8 mouse cellular contexts compared by ENCODE assay signal in the genomic region with DNA sequence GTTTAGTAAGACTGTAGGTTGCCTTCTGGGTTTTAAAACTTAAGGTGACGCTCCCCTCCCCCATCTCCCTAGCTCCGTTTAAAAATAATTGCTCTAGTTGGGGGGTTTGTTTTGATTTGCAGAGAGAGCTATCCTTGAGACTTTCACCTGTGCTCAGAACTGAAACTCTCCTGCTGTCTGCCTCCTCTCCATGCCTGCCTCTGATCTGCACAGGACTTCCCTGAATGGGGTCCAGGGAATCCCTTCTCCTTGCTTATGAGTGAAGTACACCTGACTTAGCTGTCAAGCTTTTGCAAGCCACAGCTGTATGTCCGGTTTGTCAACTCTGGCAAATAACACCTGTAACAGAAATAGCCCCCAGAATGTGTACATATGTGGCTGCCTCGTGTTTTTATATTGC. TPM values are rescaled to one million over a fixed set of nuclear protein-coding genes. Genes with fewer than 3 reads are reported as not detected.
A peak's percentile ranks its signal among the peaks of the same experiment; 100 is the strongest.
DNase-seq lines count a peak whose midpoint lies in the region; ATAC-seq and TF ChIP-seq lines count a peak whose summit lies in the region.

No protein-coding gene starts in this region.

- peak overlapping the region; percentile 80 for H3K4me2 ChIP-seq in heart, embryonic 14.5 days (ENCODE audit: low read length)
- peak overlapping the region; percentile 95 for H3K4me2 ChIP-seq in hindbrain, postnatal 0 days (ENCODE audit: low read depth, low read length)
- H3K4me2 ChIP-seq in liver, embryonic 16.5 days (ENCODE audit: low read depth, low read length) = peak overlapping the region; percentile 86

- H3K27me3 ChIP-seq in heart, embryonic 14.5 days (ENCODE audit: control insufficient read depth, insufficient read depth, low read length) = no peaks in the 10 kb centered on the region
- H3K27me3 ChIP-seq in embryonic facial prominence, embryonic 10.5 days (replicated peaks; ENCODE audit: low read depth, poor library complexity, severe bottlenecking) = 0 out of 2 replicates have a peak, but pooled peaks cover 4% of the 10 kb centered on the region
- H3K27me3 ChIP-seq in hindbrain, postnatal 0 days (ENCODE audit: insufficient read depth, low read length) = no peaks in the 10 kb centered on the region
- no peaks in the 10 kb centered on the region for H3K27me3 ChIP-seq in liver, embryonic 16.5 days (ENCODE audit: control insufficient read depth, insufficient read depth, low read depth, low read length)

- no peak overlapping the region for H3K27ac ChIP-seq in heart, embryonic 14.5 days (replicated peaks in 1 of 2; ENCODE audit: control insufficient read depth in 1 of 2, insufficient read depth in 1 of 2, low read depth in 2 of 2, low read length in 2 of 2)
- no peak overlapping the region for H3K27ac ChIP-seq in embryonic facial prominence, embryonic 10.5 days (replicated peaks)
- H3K27ac ChIP-seq in hindbrain, postnatal 0 days = peak overlapping the region; percentile 79; the same call in 1 of the 2 replicates
- H3K27ac ChIP-seq in liver, embryonic 16.5 days (ENCODE audit: low read length) = peak overlapping the region; percentile 81
- no peak overlapping the region for H3K27ac ChIP-seq in olfactory bulb, adult 2 months (ENCODE audit: insufficient read depth, low read depth, low read length)

- peak overlapping the region; percentile 65 to 81 for H3K4me3 ChIP-seq in heart, embryonic 14.5 days (ENCODE audit: control insufficient read depth in 1 of 2, insufficient read depth in 1 of 2, low read depth in 1 of 2, low read length in 2 of 2)
- H3K4me3 ChIP-seq in embryonic facial prominence, embryonic 10.5 days = peak overlapping the region; percentile 70
- H3K4me3 ChIP-seq in hindbrain, postnatal 0 days (ENCODE audit: low read length) = peak overlapping the region; percentile 59
- H3K4me3 ChIP-seq in liver, embryonic 16.5 days (ENCODE audit: low read depth, low read length) = peak overlapping the region; percentile 79
- 0 out of 2 replicates have a peak overlapping the region, but pooled peaks have one; percentile 15 for H3K4me3 ChIP-seq in olfactory bulb, adult 2 months (ENCODE audit: insufficient read depth, low read depth, low read length)

- peaks cover 4 to 9% of the 10 kb centered on the region in 2 experiments; a peak in 3 of 4 replicates for H3K4me1 ChIP-seq in heart, embryonic 14.5 days (ENCODE audit: control insufficient read depth in 2 of 2, insufficient read depth in 2 of 2, low read length in 2 of 2)
- peaks cover 21% of the 10 kb centered on the region for H3K4me1 ChIP-seq in embryonic facial prominence, embryonic 10.5 days
- peaks cover 10% of the 10 kb centered on the region; the same call in 1 of the 2 replicates for H3K4me1 ChIP-seq in hindbrain, postnatal 0 days (ENCODE audit: insufficient read depth, low read length)
- H3K4me1 ChIP-seq in liver, embryonic 16.5 days (ENCODE audit: control insufficient read depth, low read depth, low read length) = peaks cover 16% of the 10 kb centered on the region
- H3K4me1 ChIP-seq in olfactory bulb, adult 2 months (ENCODE audit: control insufficient read depth, insufficient read depth, low read length) = peaks cover 9% of the 10 kb centered on the region

- H3K36me3 ChIP-seq in heart, embryonic 14.5 days (ENCODE audit: control insufficient read depth, insufficient read depth, low read length) = no peaks in the 10 kb centered on the region
- peaks cover 4% of the 10 kb centered on the region; the same call in 1 of the 2 replicates for H3K36me3 ChIP-seq in embryonic facial prominence, embryonic 10.5 days (replicated peaks)
- H3K36me3 ChIP-seq in hindbrain, postnatal 0 days (ENCODE audit: insufficient read depth, low read length) = no peaks in the 10 kb centered on the region
- H3K36me3 ChIP-seq in liver, embryonic 16.5 days (ENCODE audit: control insufficient read depth, insufficient read depth) = no peaks in the 10 kb centered on the region

- 23% methylated on average over 4 of the region's 4 CpGs for WGBS in heart, embryonic 14.5 days
- 32% methylated on average over 4 of the region's 4 CpGs for WGBS in embryonic facial prominence, embryonic 10.5 days
- 44% methylated on average over 4 of the region's 4 CpGs for WGBS in hindbrain, postnatal 0 days
- 26% methylated on average over 4 of the region's 4 CpGs for WGBS in liver, embryonic 16.5 days (ENCODE audit: insufficient replicate concordance)
- 29% methylated on average over 4 of the region's 4 CpGs for WGBS in olfactory bulb, adult 2 months

- no peak for DNase-seq in heart, adult 9 months (ENCODE audit: low spot score in 2 of 2)
- peak; percentile 8 for DNase-seq in embryonic facial prominence, embryonic 10.5 days (ENCODE audit: low spot score)
- no peak for DNase-seq in hindbrain, postnatal 0 days (ENCODE audit: low spot score)
- no peak for DNase-seq in right cerebral cortex, postnatal 14 days
- no peak for DNase-seq in gastrocnemius, postnatal 4 days (ENCODE audit: low spot score in 2 of 2)

- H3K9ac ChIP-seq in heart, embryonic 14.5 days (ENCODE audit: low read length) = peak overlapping the region; percentile 85
- H3K9ac ChIP-seq in hindbrain, postnatal 0 days (replicated peaks; ENCODE audit: low read length) = 0 out of 2 replicates have a peak overlapping the region, but pooled peaks have one; percentile 75
- peak overlapping the region; percentile 92 for H3K9ac ChIP-seq in liver, embryonic 16.5 days (ENCODE audit: low read depth, low read length)

- ATAC-seq in heart, embryonic 14.5 days (ENCODE audit: insufficient number of reproducible peaks, insufficient read depth, low FRiP score, low read depth) = no peak
- ATAC-seq in hindbrain, postnatal 0 days = no peak
- no peak for ATAC-seq in liver, embryonic 16.5 days (ENCODE audit: low read depth)

- H3K9me3 ChIP-seq in heart, embryonic 14.5 days (ENCODE audit: control insufficient read depth, low read length) = no peaks in the 10 kb centered on the region
- peaks cover 6% of the 10 kb centered on the region; the same call in 1 of the 2 replicates for H3K9me3 ChIP-seq in embryonic facial prominence, embryonic 10.5 days
- no peaks in the 10 kb centered on the region; the same call in 1 of the 2 replicates for H3K9me3 ChIP-seq in hindbrain, postnatal 0 days (ENCODE audit: low read length)
- no peaks in the 10 kb centered on the region for H3K9me3 ChIP-seq in liver, embryonic 16.5 days (replicated peaks; ENCODE audit: control insufficient read depth, low read length)

- no peak for TF ChIP-seq POLR2A in olfactory bulb, adult 2 months (IDR thresholded peaks at IDR 0.05; ENCODE audit: insufficient read depth, low read depth, low read length)

- no peak for TF ChIP-seq CTCF in hindbrain, postnatal 0 days (IDR thresholded peaks at IDR 0.05; ENCODE audit: low read depth)
- no peak for TF ChIP-seq CTCF in olfactory bulb, adult 2 months (IDR thresholded peaks at IDR 0.05; ENCODE audit: insufficient read depth, low read depth, low read length)

RNA-seq across cellular contexts. Expression of gene Smpdl3a, which starts 1.4 kb away (rescaled TPM):
- polyA plus RNA-seq in heart, embryonic 14.5 days (2014; fragmentation: Nextera tagmentation; extraction: Ambion mirVana) = 42.2 and 43.7 TPM in 2 replicates
- 5.3 and 5.5 TPM in 2 replicates for polyA plus RNA-seq in embryonic facial prominence, embryonic 10.5 days (2016; fragmentation: Nextera tagmentation; extraction: Ambion mirVana)
- total RNA-seq in hindbrain, postnatal 0 days (2014; rRNA removed) = 31.1 and 40.0 TPM in 2 replicates
- polyA plus RNA-seq in hindbrain, postnatal 0 days (2015; fragmentation: Nextera tagmentation; extraction: Ambion mirVana) = 45.2 and 46.0 TPM in 2 replicates
- polyA plus RNA-seq in liver, embryonic 16.5 days (2015; fragmentation: Nextera tagmentation; extraction: Ambion mirVana) = 28.3 and 29.0 TPM in 2 replicates
- not detected in 2 replicates for polyA plus RNA-seq in olfactory bulb, adult 2 months (2012; ENCODE audit: insufficient read depth, insufficient read length, low replicate concordance, missing spikeins)
- total RNA-seq in gastrocnemius, postnatal 4 days (2021) = 10 to 100 TPM; 11.3 to 12.5 TPM

RNA-seq across cellular contexts. Expression of gene Fabp7, which starts 10.9 kb away (rescaled TPM):
- polyA plus RNA-seq in heart, embryonic 14.5 days (2014; fragmentation: Nextera tagmentation; extraction: Ambion mirVana) = 10.5 and 10.9 TPM in 2 replicates
- 125 and 129 TPM in 2 replicates for polyA plus RNA-seq in embryonic facial prominence, embryonic 10.5 days (2016; fragmentation: Nextera tagmentation; extraction: Ambion mirVana)
- 708 and 750 TPM in 2 replicates for total RNA-seq in hindbrain, postnatal 0 days (2014; rRNA removed)
- 3,353 and 3,880 TPM in 2 replicates for polyA plus RNA-seq in hindbrain, postnatal 0 days (2015; fragmentation: Nextera tagmentation; extraction: Ambion mirVana)
- 0.92 and 1.7 TPM in 2 replicates for polyA plus RNA-seq in liver, embryonic 16.5 days (2015; fragmentation: Nextera tagmentation; extraction: Ambion mirVana)
- polyA plus RNA-seq in olfactory bulb, adult 2 months (2012; ENCODE audit: insufficient read depth, insufficient read length, low replicate concordance, missing spikeins) = 523 TPM in 1 of 2 replicates, not detected in the other
- total RNA-seq in gastrocnemius, postnatal 4 days (2021) = 1 to 10 TPM; 2.9 to 3.4 TPM

Comparison
In these comparisons a context has a peak if more than half of its experiments do, and no peak if none do; other contexts are left out.
1. H3K27ac ChIP-seq: peak in hindbrain, postnatal 0 days (single experiment) and liver, embryonic 16.5 days (single experiment); none in heart, embryonic 14.5 days (0 of 2), embryonic facial prominence, embryonic 10.5 days (single experiment) and olfactory bulb, adult 2 months (single experiment).
2. H3K4me3 ChIP-seq: peak in every context shown above with its lines; median percentile 79 in liver, embryonic 16.5 days; 73 in heart, embryonic 14.5 days; 70 in embryonic facial prominence, embryonic 10.5 days; 59 in hindbrain, postnatal 0 days; 15 in olfactory bulb, adult 2 months.
3. Peak in every context shown above with its lines, with median percentiles within 50 percentile points of each other: H3K4me2 ChIP-seq and H3K9ac ChIP-seq.